Mouse (Mus musculus): ENCODE measurements around the gene Cd180.
"Not testable (repeated sequence)": the region's sequence is repeated elsewhere in the genome, so short reads cannot be mapped to it uniquely, and the experiment has no call there.

The Cd180 gene

DNA sequence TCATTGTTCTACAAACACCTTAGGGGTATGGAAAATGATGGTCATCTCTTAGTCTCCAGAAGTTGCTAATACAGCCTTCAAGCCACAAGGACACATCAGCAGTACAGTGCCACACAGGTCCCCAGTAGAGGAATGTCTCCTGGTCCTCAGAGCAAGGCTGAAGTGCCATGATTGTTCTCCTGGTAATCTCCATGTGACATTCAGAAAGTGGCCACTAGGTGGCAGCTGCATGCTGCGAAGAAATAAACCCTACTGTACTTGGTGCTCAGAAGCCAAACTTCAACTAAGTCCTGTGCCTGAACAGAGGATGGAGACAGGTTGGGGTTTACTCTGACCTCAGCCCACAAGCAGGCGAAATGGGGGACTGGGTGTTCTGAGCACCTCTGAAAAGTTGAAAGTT is 14.9 kb upstream of the Cd180 start:
- peak; percentile 74 for DNase-seq (ENCODE audit: low spot score)

DNA sequence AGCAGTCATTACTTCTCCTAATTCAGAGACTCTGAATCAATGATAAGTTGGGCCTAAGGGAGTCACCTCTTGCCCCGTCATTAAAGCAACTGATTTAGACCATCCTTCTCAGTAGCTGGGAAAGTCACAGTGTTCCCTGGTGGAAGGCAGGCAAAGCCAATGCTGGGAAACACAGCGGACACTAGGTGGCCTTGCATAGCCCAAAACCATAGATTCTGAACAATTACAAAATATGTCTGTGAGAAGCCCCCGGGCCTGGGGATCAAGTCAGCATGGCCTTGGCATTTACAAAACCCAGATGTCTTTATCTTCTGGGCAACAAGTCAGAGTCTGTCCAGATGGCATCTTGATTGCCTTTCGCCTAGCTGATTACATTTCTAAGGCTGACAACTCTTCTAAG is 8.5 kb upstream of the Cd180 start:
- no peak for DNase-seq (ENCODE audit: low spot score)

DNA sequence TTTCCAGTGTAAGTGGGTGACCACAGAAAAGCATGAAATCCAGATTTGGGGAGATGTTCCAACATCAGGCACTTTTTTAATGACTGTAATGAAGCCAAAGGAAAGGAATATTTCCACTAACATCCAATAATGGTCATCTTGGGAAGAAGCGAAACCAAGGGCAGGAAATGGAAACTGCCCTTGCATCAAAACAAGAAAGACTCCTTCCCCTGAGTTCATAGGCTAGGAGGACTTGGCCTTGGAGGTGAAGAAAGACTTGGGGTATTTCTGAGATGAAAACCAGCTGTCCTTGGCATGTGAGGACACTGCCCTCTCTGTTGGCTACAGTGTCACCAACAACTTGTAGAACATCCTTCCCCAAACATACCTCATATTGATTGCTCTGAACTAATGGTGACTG is 5.2 kb upstream of the Cd180 start:
- no peak for DNase-seq (ENCODE audit: low spot score)

GRCm38 (mm10) chr13:102689201-102690090 is 3.9 kb upstream of the Cd180 start:
- no peak for DNase-seq (ENCODE audit: low spot score)

GRCm38 (mm10) chr13:102690184-102690583 is 3.2 kb upstream of the Cd180 start:
- DNase-seq (ENCODE audit: low spot score) = no peak

GRCm38 (mm10) chr13:102691408-102692150 is 1.8 kb upstream of the Cd180 start:
- no peak for DNase-seq (ENCODE audit: low spot score)

- no peak for DNase-seq (ENCODE audit: low spot score)
Observed at GRCm38 (mm10) chr13:102694154-102694553, 796 bp downstream of the Cd180 start.

DNA sequence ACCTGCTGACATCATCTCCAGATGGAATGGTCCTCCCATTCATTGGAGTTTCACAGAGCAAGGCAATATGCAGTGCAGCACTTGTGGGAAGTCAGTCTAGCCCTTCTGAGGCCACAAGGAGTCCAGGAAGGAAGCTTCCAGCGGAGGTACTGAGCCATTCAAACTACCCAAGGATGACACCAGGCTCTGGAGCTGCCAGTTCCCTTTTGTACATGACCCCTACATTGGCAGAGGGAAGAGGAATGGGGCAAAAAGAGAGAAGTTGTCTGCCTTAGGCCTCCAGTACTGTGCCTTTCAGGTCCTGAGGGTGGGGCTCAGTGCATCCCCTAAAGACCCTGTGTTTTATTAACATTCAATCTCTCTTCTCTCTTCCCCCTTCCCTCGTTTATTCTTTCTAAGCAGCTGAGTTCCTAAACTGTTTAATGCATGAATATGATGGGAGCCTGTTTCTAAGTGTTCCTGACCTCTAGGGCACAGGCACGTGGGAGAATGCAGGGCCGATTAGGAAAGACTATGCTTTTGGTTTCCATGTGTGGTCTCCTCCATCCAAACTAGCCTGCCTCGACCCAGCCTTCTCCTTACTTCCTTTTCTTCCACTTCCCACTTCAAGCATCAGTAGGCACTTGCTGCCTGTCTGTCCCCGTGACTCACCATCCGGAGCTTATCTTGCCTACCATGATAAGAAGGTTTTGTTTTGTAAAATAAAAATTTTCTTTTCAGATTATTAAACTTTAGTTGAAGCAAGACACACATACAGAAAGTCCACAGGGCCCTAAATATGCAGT is 2.0 kb downstream of the Cd180 start:
- DNase-seq (ENCODE audit: low spot score) = no peak

DNA sequence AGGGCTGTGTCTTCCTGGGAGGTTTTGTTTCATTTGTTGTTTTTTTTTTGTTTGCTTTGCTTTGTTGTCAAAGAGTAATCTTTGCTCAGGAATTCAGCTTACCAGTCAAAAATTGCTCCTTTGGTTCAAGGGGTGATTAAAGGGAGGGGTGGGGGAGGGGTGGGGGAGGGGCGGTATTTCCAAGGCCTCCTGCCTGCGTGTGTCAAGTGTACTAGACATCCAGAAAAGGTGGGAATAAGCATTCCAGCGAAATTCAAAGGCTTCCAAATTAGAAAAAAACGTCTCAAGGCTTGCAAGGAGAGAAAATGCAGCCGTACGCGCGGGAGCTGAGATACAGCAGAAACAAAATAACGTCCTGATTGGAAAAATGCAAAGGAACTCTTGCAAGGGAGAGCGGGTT is 5.0 kb downstream of the Cd180 start:
- no peak for DNase-seq (ENCODE audit: low spot score)

GRCm38 (mm10) chr13:102698751-102699323 is 5.5 kb downstream of the Cd180 start:
- no peak for DNase-seq (ENCODE audit: low spot score)

GRCm38 (mm10) chr13:102700176-102700575 is 6.8 kb downstream of the Cd180 start:
- DNase-seq (ENCODE audit: low spot score) = no peak

GRCm38 (mm10) chr13:102700744-102701143 is 7.4 kb downstream of the Cd180 start:
- no peak for DNase-seq (ENCODE audit: low spot score)

GRCm38 (mm10) chr13:102716973-102717372 is 23.6 kb downstream of the Cd180 start:
- DNase-seq (ENCODE audit: low spot score) = no peak

GRCm38 (mm10) chr13:102725416-102725815 is 32.1 kb downstream of the Cd180 start:
- DNase-seq (ENCODE audit: low spot score) = no peak

- DNase-seq (ENCODE audit: low spot score) = no peak
Observed at GRCm38 (mm10) chr13:102725906-102726305, 32.5 kb downstream of the Cd180 start.

DNA sequence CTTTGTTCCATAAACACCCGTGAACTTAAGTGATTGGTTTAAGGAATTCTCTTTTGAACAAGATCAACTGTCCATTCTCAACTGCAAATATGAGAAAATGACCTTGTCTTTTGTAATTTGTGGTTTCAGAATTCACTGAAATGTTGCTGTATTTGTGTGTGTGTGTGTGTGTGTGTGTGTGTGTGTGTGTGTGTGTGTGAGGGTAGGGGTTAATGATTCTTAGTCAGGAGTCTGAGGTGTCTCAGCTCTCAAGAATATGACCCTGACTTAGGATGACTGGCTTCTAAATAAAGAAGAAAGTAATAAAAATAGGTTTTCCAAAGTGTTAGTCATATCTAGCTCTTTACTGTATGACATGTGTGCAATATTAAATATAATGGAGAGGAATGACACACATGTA is 33.5 kb downstream of the Cd180 start:
- DNase-seq (ENCODE audit: low spot score) = no peak

DNA sequence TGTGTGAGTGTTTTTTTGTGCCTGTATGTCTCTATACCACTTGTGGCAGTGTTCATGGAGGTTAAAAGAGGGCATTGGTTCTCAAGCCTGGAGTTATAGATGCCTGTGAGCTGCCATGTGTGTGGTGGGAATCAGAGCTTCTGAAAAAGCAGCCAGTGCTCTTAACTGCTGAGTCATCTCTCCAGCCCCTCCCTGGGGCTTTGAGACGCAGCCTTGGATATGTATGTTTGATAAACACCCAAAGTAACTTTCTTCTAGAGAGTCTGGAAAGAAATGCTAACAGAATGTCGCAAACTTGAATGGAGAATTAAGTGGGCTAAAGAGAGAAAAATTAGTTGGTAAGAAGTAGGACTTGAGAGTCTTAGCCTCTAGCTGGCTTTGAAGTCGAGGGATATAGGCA is 34.7 kb downstream of the Cd180 start:
- peak; percentile 64 for DNase-seq (ENCODE audit: low spot score)

DNA sequence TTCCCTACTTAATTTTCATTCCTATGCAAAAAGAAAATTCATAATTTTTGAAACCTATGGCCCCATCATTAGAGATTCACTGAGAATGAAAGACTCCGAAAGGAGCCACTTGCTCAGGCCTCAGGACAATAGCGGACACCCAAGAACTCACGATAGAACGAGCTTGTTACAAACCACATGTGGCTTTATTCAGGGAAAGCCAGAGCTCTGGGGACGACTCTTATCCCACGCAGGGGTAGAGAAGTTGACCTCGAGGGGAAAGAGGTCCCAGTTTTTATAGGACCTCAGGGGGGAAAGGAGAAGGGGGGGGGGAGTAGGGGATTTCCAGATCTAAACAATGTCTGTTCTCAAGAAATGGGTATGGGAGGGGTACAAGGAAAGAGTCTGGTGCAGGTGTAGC is 35.6 kb downstream of the Cd180 start:
- not testable (repeated sequence) for DNase-seq (ENCODE audit: low spot score)

DNA sequence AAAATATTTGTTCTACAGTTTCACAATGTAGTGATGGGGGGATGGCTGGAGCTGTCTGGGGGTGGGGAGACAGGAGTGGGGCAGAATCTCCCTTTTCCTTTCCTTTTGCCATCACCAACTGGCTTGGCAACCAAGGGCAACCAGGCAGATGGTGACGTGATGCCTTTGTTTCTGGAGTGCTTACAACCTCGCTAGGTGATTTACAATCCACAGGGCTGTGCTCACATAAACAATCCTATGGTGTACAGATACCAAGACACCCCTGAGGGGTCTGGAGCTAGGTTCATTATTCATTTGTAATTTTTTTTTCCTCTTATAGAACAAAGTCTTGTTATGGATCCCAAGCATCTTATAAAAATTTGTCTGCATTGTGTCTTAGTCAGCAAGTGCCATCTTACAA is 39.7 kb downstream of the Cd180 start:
- DNase-seq (ENCODE audit: low spot score) = no peak

DNA sequence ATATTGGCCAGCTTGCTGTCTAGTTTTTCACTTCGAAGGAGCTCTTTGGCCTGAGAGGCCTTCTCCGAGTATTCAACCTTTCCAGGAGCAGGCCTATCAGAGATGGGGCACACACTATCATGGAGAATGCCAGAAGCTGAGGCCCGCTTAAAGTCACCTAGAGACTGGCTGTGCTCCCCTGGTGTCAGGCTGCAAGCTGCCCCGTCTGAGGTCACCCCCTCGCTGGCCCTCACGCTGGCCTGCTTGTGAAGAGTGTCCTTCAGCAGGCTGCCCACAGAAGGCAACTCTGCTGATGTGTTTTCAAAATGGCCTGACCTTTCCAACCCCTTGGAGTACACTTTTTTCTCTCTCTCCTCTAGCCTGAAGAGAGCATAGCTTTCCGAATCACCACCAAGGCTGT is 44.5 kb downstream of the Cd180 start:
- no peak for DNase-seq (ENCODE audit: low spot score)

- DNase-seq (ENCODE audit: low spot score) = peak; percentile 70
Observed at GRCm38 (mm10) chr13:102739720-102740535, 46.6 kb downstream of the Cd180 start.
